Mouse (Mus musculus): ENCODE measurements around the gene Cnnm4. TPM values are rescaled to one million over a fixed set of nuclear protein-coding genes. Genes with fewer than 3 reads are reported as not detected.

Gene Cnnm4
- polyA plus RNA-seq, 2 experiments: 0.85 to 2.1 TPM

- Histone ChIP-seq H3K27me3 (ENCODE audit: control insufficient read depth, insufficient read depth, low read length) (no peaks in the 10 kb centered on the region; the same call in 1 of the 2 replicates), H3K9me3 (ENCODE audit: control insufficient read depth, low read length) (no peaks in the 10 kb centered on the region), H3K4me3 (ENCODE audit: insufficient read depth in 1 of 2, low read depth in 2 of 2, low read length in 2 of 2) (no peak overlapping the region), H3K36me3 (replicated peaks; ENCODE audit: control insufficient read depth, insufficient read depth, low read depth) (no peaks in the 10 kb centered on the region), H3K4me1 (replicated peaks; ENCODE audit: control insufficient read depth in 2 of 2, insufficient read depth in 2 of 2, low read length in 1 of 2) (peaks cover 0 to 10% of the 10 kb centered on the region in 2 experiments; a peak in 1 of 4 replicates), H3K9ac (replicated peaks) (no peak overlapping the region), H3K4me2 (ENCODE audit: low read depth) (no peak overlapping the region), H3K27ac (no peak overlapping the region)
- no peak for DNase-seq (ENCODE audit: low read depth in 3 of 3, low spot score in 3 of 3)
- TF ChIP-seq EP300 (IDR thresholded peaks at IDR 0.05; ENCODE audit: low read depth): no peak
- TF ChIP-seq CTCF (IDR thresholded peaks at IDR 0.05; ENCODE audit: low read depth): no peak
- 22% methylated on average over 2 of the region's 2 CpGs for WGBS (ENCODE audit: insufficient replicate concordance)
- no peak for ATAC-seq (ENCODE audit: insufficient read depth)
Measured at GRCm38 (mm10) chr1:36461829-36462228, 9.6 kb upstream of the Cnnm4 start.

- Histone ChIP-seq H3K4me1 (replicated peaks; ENCODE audit: control insufficient read depth in 2 of 2, insufficient read depth in 2 of 2, low read length in 1 of 2) (peaks cover under 1 to 11% of the 10 kb centered on the region in 2 experiments; a peak in 3 of 4 replicates), H3K27ac (no peak overlapping the region), H3K4me3 (ENCODE audit: insufficient read depth in 1 of 2, low read depth in 2 of 2, low read length in 2 of 2) (no peak overlapping the region), H3K4me2 (ENCODE audit: low read depth) (no peak overlapping the region), H3K9me3 (ENCODE audit: control insufficient read depth, low read length) (no peaks in the 10 kb centered on the region), H3K36me3 (replicated peaks; ENCODE audit: control insufficient read depth, insufficient read depth, low read depth) (no peaks in the 10 kb centered on the region), H3K27me3 (ENCODE audit: control insufficient read depth, insufficient read depth, low read length) (no peaks in the 10 kb centered on the region; the same call in 1 of the 2 replicates), H3K9ac (replicated peaks) (no peak overlapping the region)
- no peak for ATAC-seq (ENCODE audit: insufficient read depth)
- TF ChIP-seq CTCF (IDR thresholded peaks at IDR 0.05; ENCODE audit: low read depth): no peak
- no peak for TF ChIP-seq EP300 (IDR thresholded peaks at IDR 0.05; ENCODE audit: low read depth)
- 51% methylated on average over 4 of the region's 4 CpGs for WGBS (ENCODE audit: insufficient replicate concordance)
- no peak for DNase-seq (ENCODE audit: low read depth in 3 of 3, low spot score in 3 of 3)
Measured at GRCm38 (mm10) chr1:36465641-36466160, 5.7 kb upstream of the Cnnm4 start.

- peaks cover 3 to 20% of the 10 kb centered on the region in 2 experiments for H3K4me1 ChIP-seq (replicated peaks; ENCODE audit: control insufficient read depth in 2 of 2, insufficient read depth in 2 of 2, low read length in 1 of 2)
- TF ChIP-seq CTCF (IDR thresholded peaks at IDR 0.05; ENCODE audit: low read depth) (no peak), EP300 (IDR thresholded peaks at IDR 0.05; ENCODE audit: low read depth) (no peak)
- WGBS (ENCODE audit: insufficient replicate concordance): 53% methylated on average over 5 of the region's 5 CpGs
- no peaks in the 10 kb centered on the region for H3K9me3 ChIP-seq (ENCODE audit: control insufficient read depth, low read length)
- H3K27ac ChIP-seq: no peak overlapping the region
- ATAC-seq (ENCODE audit: insufficient read depth) (no peak), DNase-seq (ENCODE audit: low read depth in 3 of 3, low spot score in 3 of 3) (no peak)
- no peak overlapping the region for H3K4me2 ChIP-seq (ENCODE audit: low read depth)
- H3K4me3 ChIP-seq (ENCODE audit: insufficient read depth in 1 of 2, low read depth in 2 of 2, low read length in 2 of 2): no peak overlapping the region
- H3K36me3 ChIP-seq (replicated peaks; ENCODE audit: control insufficient read depth, insufficient read depth, low read depth): no peaks in the 10 kb centered on the region
- peaks cover 2% of the 10 kb centered on the region; the same call in 1 of the 2 replicates for H3K27me3 ChIP-seq (ENCODE audit: control insufficient read depth, insufficient read depth, low read length)
- no peak overlapping the region for H3K9ac ChIP-seq (replicated peaks)
Measured at GRCm38 (mm10) chr1:36467446-36467845, 4.0 kb upstream of the Cnnm4 start.

- Histone ChIP-seq H3K4me2 (ENCODE audit: low read depth) (no peak overlapping the region), H3K4me1 (replicated peaks; ENCODE audit: control insufficient read depth in 2 of 2, insufficient read depth in 2 of 2, low read length in 1 of 2) (peaks cover 3 to 35% of the 10 kb centered on the region in 2 experiments), H3K27me3 (ENCODE audit: control insufficient read depth, insufficient read depth, low read length) (peaks cover 3% of the 10 kb centered on the region; the same call in 1 of the 2 replicates), H3K36me3 (replicated peaks; ENCODE audit: control insufficient read depth, insufficient read depth, low read depth) (no peaks in the 10 kb centered on the region), H3K9ac (replicated peaks) (no peak overlapping the region), H3K27ac (no peak overlapping the region), H3K4me3 (ENCODE audit: insufficient read depth in 1 of 2, low read depth in 2 of 2, low read length in 2 of 2) (no peak overlapping the region), H3K9me3 (ENCODE audit: control insufficient read depth, low read length) (no peaks in the 10 kb centered on the region)
- DNase-seq (ENCODE audit: low read depth in 3 of 3, low spot score in 3 of 3): no peak
- no peak for ATAC-seq (ENCODE audit: insufficient read depth)
- WGBS (ENCODE audit: insufficient replicate concordance): 63% methylated on average over 2 of the region's 2 CpGs
- no peak for TF ChIP-seq EP300 (IDR thresholded peaks at IDR 0.05; ENCODE audit: low read depth)
- no peak for TF ChIP-seq CTCF (IDR thresholded peaks at IDR 0.05; ENCODE audit: low read depth)
Measured at GRCm38 (mm10) chr1:36469811-36470444, 1.5 kb upstream of the Cnnm4 start.

- ATAC-seq (ENCODE audit: insufficient read depth) (peak; percentile 6; the same call in 1 of the 2 replicates), DNase-seq (ENCODE audit: low read depth in 3 of 3, low spot score in 3 of 3) (no peak)
- Histone ChIP-seq H3K4me3 (ENCODE audit: insufficient read depth in 1 of 2, low read depth in 2 of 2, low read length in 2 of 2) (peak overlapping the region; percentile 61 to 68), H3K4me2 (ENCODE audit: low read depth) (peak overlapping the region; percentile 95), H3K9ac (replicated peaks) (peak overlapping the region; percentile 64), H3K36me3 (replicated peaks; ENCODE audit: control insufficient read depth, insufficient read depth, low read depth) (no peaks in the 10 kb centered on the region), H3K27ac (no peak overlapping the region), H3K9me3 (ENCODE audit: control insufficient read depth, low read length) (no peaks in the 10 kb centered on the region), H3K4me1 (replicated peaks; ENCODE audit: control insufficient read depth in 2 of 2, insufficient read depth in 2 of 2, low read length in 1 of 2) (peaks cover 3 to 44% of the 10 kb centered on the region in 2 experiments), H3K27me3 (ENCODE audit: control insufficient read depth, insufficient read depth, low read length) (peaks cover 3% of the 10 kb centered on the region; the same call in 1 of the 2 replicates)
- TF ChIP-seq CTCF (IDR thresholded peaks at IDR 0.05; ENCODE audit: low read depth) (no peak), EP300 (IDR thresholded peaks at IDR 0.05; ENCODE audit: low read depth) (no peak)
- WGBS (ENCODE audit: insufficient replicate concordance): 15% methylated on average over 18 of the region's 18 CpGs
Measured at GRCm38 (mm10) chr1:36472106-36472440, 653 bp downstream of the Cnnm4 start.
